Mouse (Mus musculus): ENCODE results near the gene Zfp941.

The Zfp941 gene

DNA sequence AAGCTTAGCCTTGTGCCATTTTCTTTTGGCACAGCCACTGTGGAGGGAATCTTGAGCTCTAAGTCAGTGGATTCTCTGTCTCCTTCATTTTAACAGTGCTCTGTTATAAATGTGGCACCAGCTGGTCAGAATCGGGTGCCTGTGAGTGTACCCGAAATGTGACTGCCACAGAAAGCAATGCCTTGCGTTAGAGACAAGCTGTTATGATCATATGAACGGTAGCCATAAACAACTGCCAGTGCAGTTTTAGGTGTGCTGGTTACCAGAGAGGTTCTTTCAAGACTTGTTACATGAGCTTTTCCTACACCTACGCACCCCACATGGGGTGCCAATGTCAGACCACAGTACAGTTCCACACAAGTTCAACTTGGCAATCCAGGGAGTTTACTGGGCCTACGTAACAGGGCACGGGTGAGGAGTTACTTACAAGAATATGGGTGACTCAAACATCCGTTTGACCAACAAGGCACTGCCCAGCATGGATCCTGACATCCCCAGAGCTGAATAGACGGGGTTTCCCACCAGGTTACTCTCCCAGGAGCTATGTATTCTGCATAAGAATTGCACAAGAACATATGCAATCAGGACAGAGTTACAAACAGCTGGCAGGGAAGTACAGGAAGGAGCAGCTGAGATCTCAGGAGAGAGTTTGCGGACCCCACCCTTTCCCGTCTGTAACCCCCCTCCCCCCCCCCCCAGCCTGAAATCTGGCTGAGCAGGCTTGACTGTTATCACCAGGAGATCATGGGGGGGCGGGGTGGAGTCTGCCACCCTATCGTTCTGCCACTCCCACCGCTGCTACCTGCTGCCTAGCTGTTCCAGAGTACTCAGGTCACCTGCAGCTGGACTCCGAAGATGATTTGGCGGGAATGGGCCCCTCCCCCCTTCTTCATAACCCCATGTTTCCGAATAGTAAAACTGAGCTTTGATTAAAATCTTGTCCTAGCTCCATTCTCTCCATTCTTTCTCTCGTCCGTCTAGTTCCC lies 19.1 kb upstream of the Zfp941 start:
- no peak for DNase-seq (ENCODE audit: low read depth)

- no peak for DNase-seq (ENCODE audit: low read depth)
Observed at GRCm38 (mm10) chr7:140839556-140839955, 17.6 kb upstream of the Zfp941 start.

DNA sequence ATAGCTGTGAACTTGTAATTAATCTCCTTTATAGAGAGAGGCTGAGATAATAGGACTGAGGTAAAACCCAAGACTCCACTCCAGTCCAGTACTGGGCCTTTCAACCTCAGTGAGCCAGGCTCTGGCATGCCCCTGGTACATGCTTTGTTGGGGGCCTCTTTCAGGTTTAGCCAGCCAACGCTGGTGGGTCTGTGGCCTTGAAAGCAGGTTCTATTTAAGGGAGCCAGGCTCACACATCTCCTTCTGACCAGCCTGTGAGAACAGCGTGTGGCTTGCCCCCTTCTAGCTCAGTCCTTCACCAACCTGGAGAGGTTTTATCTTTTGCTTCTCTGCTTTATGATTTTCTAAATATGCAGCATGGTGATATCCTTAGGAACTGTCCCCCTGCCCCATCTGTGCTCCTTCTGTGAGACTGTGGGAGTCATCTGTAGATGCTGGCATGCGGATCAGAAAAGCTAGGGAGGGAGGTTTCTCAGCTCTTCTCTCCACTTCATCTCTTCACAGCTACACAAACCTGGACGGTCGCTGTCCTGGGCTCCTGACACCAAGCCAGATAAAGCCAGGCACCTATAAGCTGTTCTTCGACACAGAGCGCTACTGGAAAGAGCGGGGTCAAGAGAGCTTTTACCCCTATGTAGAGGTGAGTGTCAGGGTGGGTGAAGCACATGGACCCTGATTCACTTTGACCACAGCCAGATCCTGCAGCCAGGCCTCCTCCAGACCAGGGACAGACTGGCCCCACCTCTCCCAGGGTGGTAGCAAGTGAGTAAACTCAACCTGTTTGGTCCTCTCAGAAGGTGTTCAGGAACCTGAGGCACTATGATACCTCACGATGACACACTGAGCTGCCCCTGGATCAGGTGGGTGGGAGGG lies 14.5 kb upstream of the Zfp941 start:
- no peak for DNase-seq (ENCODE audit: low read depth)

- DNase-seq (ENCODE audit: low read depth) = no peak
Observed at GRCm38 (mm10) chr7:140835758-140836087, 13.7 kb upstream of the Zfp941 start.

DNA sequence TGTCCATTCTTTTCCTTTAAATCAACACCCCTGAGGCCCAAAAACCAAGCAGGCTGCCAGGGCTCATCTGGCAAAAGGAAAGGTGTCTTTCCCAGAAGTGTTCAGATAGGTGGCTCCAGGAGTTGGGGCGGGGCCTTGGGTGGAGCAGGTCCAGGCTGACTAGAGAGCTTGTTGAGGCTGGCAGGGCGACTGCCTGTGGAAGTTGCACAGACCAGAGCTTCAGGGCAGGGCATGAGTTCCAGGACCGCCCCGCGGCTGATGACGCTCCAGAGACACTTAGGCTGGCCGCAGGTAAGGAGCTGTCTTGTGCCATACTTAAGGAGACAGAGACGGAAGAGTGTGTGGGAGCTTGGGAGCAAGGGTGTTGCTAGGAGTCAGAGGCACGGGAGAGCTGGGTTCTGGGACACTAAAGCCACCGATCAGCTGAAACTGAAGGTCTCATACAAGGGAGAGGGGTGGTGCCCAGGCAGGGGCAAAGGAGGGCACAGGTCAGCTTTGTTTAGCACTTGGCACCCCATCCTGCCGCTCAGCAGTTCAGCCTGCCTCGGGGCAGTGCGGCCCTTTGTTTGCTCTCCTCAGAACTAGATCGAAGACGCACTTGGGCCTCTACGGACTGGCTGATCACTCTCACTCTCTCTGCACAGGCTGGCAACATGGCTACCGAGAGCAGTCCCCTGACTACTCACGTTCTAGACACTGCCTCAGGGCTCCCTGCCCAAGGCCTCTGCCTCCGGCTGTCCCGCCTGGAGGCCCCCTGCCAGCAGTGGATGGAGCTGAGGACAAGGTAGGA lies 13.2 kb upstream of the Zfp941 start, which contains the start of gene Urah:
TSS of gene Urah (plus strand) at position 51 of the 790 bp plus-strand sequence.
- no peak for DNase-seq (ENCODE audit: low read depth)

DNA sequence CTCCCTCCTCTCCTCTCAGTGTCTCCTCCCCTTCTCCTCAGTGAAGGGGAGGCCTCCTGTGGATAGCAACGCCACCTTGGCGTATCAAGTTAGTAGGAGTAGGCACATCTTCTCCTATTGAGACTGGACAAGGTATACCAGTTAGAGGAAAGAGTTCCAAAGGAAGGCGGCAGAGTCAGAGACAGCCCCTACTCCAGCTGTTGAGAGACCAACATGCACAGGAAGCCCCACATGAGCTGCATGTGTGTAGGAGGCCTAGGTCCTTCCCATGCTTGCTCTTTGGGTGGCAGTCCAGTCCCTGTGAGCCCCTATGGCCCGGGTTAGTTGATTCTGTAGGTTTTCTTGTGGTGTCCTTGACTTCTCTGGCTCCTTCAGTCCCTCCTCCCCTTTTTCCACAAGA lies 11.4 kb upstream of the Zfp941 start:
- DNase-seq (ENCODE audit: low read depth) = no peak

DNA sequence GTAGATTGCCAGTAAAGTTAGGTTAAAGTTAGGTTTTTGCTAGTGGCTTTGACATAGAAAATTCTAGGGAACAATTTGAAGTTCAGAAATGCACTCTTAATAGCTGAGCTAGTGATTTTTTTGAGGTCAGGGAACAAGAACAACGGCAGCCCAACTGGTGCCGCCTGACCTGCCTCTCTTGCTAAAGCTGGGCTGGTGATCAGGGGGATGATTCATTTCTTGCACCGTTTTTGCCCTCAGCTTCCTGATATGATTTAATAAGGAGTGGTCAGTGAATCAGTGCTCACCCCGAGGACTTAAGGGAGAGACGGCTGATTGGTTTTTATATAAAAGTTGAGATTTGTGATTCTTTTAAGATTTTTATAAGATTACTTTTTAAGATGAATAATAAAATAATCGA lies 9.5 kb upstream of the Zfp941 start:
- DNase-seq (ENCODE audit: low read depth) = peak; percentile 71

- DNase-seq (ENCODE audit: low read depth) = peak; percentile 57
Observed at GRCm38 (mm10) chr7:140828171-140828881, 6.3 kb upstream of the Zfp941 start.

GRCm38 (mm10) chr7:140822731-140823130 lies 753 bp upstream of the Zfp941 start:
- DNase-seq (ENCODE audit: low read depth) = no peak

DNA sequence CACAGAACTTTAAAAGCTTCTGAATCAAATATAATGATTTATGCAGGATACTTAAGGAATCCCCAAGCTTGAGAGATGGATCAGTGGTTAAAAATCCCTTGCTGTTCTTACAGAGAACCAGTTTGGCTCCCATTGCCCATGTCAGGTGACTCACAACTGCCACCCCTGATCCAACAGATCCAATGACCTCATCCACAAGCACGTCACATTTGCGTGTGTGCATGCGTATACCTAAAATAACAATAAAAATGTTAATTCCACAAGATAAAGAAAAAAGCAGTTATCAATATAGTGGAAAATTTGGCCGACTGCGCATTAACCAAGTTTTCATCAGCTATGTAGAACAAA lies 699 bp downstream of the Zfp941 start:
- DNase-seq (ENCODE audit: low read depth) = no peak

- no peak for DNase-seq (ENCODE audit: low read depth)
Observed at GRCm38 (mm10) chr7:140820173-140820572, 1.8 kb downstream of the Zfp941 start.

GRCm38 (mm10) chr7:140812850-140813249 lies 9.1 kb downstream of the Zfp941 start:
- no peak for DNase-seq (ENCODE audit: low read depth)

GRCm38 (mm10) chr7:140811714-140812113 lies 10.3 kb downstream of the Zfp941 start:
- no peak for DNase-seq (ENCODE audit: low read depth)

DNA sequence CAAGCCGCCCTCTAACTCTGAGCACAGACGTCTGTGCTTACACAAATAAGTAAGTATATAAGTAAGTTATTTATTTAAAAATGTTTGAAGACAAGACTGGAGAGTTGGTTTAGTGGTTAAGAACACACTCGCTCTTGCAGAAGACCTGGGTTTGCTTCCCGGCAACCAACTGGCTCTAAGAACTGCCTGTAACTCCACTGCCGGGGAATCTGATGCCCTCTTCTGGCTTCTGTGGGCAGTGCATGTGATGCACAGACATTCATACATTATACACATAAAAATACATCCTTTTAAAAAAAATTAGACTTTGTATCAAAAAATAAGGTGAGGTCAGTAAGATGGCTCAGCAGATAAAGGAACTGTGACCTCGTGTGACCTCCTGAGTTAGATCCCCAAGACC lies 11.5 kb downstream of the Zfp941 start:
- DNase-seq (ENCODE audit: low read depth) = no peak

GRCm38 (mm10) chr7:140805704-140806103 lies 16.3 kb downstream of the Zfp941 start:
- peak; percentile 12 for DNase-seq (ENCODE audit: low read depth)

DNA sequence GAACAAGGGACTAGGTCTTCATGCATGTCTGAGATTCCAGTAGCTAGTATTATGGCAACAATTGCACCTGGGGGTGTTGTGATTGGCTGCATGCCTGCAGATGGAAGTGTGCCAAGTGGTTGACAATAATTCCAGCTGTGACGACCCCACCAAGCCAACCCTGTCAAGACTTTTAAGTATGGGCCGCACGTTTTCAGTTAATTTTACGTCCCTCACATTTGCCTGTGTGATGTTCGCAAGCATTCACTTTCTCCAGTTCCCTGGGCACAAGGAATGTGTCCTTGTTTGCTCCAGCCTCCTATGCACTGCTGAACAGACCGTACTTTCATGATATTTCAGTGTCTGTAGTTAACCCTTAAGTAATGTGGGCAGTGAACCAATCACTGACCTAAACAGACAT lies 19.3 kb downstream of the Zfp941 start:
- no peak for DNase-seq (ENCODE audit: low read depth)

GRCm38 (mm10) chr7:140798212-140798611 lies 23.8 kb downstream of the Zfp941 start:
- DNase-seq (ENCODE audit: low read depth) = no peak

- no peak for DNase-seq (ENCODE audit: low read depth)
Observed at GRCm38 (mm10) chr7:140797619-140798018, 24.4 kb downstream of the Zfp941 start.

GRCm38 (mm10) chr7:140793541-140793940 lies 28.4 kb downstream of the Zfp941 start:
- DNase-seq (ENCODE audit: low read depth) = no peak

DNA sequence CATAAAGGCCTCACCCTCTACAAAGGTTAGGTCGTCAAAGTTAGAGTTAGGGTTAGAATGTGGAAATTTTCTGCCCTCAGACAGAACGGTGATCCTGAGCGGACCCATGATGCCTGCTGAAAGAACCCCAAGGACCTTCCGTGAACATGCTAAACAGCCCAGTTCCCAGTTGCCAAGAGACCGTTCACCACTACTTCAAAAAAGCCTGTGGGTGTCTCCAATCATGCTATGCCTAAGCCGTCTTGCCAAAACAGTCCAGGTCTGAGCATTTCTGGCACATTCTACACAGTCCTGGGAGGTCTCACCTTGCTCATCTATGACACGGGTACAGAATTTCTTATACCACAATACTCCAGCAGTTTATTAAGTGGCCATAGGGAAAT lies 33.9 kb downstream of the Zfp941 start:
- no peak for DNase-seq (ENCODE audit: low read depth)

GRCm38 (mm10) chr7:140787406-140788052 lies 34.4 kb downstream of the Zfp941 start, which contains the start of gene Syce1:
Gene Syce1, minus strand, starts transcription at chr7:140787852.
- no peak for DNase-seq (ENCODE audit: low read depth)
